Mouse (Mus musculus): ENCODE measurements around the gene Lrrc46. TPM values are rescaled to one million over a fixed set of nuclear protein-coding genes. Genes with fewer than 3 reads are reported as not detected.
A peak's percentile ranks its signal among the peaks of the same experiment; 100 is the strongest.

Gene Lrrc46
- polyA plus RNA-seq, 1 experiment, result not detected

- 40% methylated on average over 3 of the region's 3 CpGs for WGBS
- Histone ChIP-seq H3K36me3 (ENCODE audit: control insufficient read depth, insufficient read depth, low read length) (no peaks in the 10 kb centered on the region), H3K27me3 (ENCODE audit: control insufficient read depth, insufficient read depth, low read length) (no peaks in the 10 kb centered on the region), H3K4me3 (ENCODE audit: extremely low read depth, insufficient read depth, insufficient read length) (no peak overlapping the region), H3K4me1 (ENCODE audit: control insufficient read depth, insufficient read depth, insufficient read length) (peaks cover 15% of the 10 kb centered on the region; the same call in 1 of the 2 replicates), H3K27ac (ENCODE audit: insufficient read depth, low read length) (peak overlapping the region; percentile 37; the same call in 1 of the 2 replicates)
- TF ChIP-seq CTCF (IDR thresholded peaks at IDR 0.05; ENCODE audit: extremely low read depth, insufficient read depth, insufficient read length, insufficient replicate concordance) (no peak), POLR2A (IDR thresholded peaks at IDR 0.05; ENCODE audit: low read depth, low read length) (no peak)
- DNase-seq (ENCODE audit: low read depth in 1 of 2, low spot score in 2 of 2), result no peak
Observed at GRCm38 (mm10) chr11:96986463-96986862, 54.7 kb downstream of the Lrrc46 start.

GRCm38 (mm10) chr11:96984903-96985302, 56.3 kb downstream of the Lrrc46 start:
- no peak overlapping the region for H3K4me3 ChIP-seq (ENCODE audit: extremely low read depth, insufficient read depth, insufficient read length)
- no peaks in the 10 kb centered on the region for H3K36me3 ChIP-seq (ENCODE audit: control insufficient read depth, insufficient read depth, low read length)
- WGBS, result 76% methylated on average over 4 of the region's 4 CpGs
- H3K4me1 ChIP-seq (ENCODE audit: control insufficient read depth, insufficient read depth, insufficient read length), result peaks cover 15% of the 10 kb centered on the region; the same call in 1 of the 2 replicates
- H3K27ac ChIP-seq (ENCODE audit: insufficient read depth, low read length), result no peak overlapping the region
- H3K27me3 ChIP-seq (ENCODE audit: control insufficient read depth, insufficient read depth, low read length), result no peaks in the 10 kb centered on the region
- no peak for DNase-seq (ENCODE audit: low read depth in 1 of 2, low spot score in 2 of 2)
- TF ChIP-seq POLR2A (IDR thresholded peaks at IDR 0.05; ENCODE audit: low read depth, low read length), result no peak
- TF ChIP-seq CTCF (IDR thresholded peaks at IDR 0.05; ENCODE audit: extremely low read depth, insufficient read depth, insufficient read length, insufficient replicate concordance), result no peak

Other genes starting within 250 kb of the Lrrc46 start
- gene Nfe2l1, start 211.4 kb downstream of the Lrrc46 start, polyA plus RNA-seq (2012; rRNA removed), result 63.0 and 76.9 TPM in 2 replicates
- 7.6 and 10.6 TPM in 2 replicates for gene Copz2, start 191.5 kb downstream of the Lrrc46 start, polyA plus RNA-seq (2012; rRNA removed)
- gene Cdk5rap3, start 124.9 kb downstream of the Lrrc46 start, polyA plus RNA-seq (2012; rRNA removed), result 31.7 and 36.0 TPM in 2 replicates
- 1.8 and 2.2 TPM in 2 replicates for gene Prr15l, start 113.3 kb downstream of the Lrrc46 start, polyA plus RNA-seq (2012; rRNA removed)
- gene Pnpo, start 97.4 kb downstream of the Lrrc46 start, polyA plus RNA-seq (2012; rRNA removed), result 33.2 and 57.0 TPM in 2 replicates
- 23.9 and 29.1 TPM in 2 replicates for gene Sp2, start 58.4 kb downstream of the Lrrc46 start, polyA plus RNA-seq (2012; rRNA removed)
- gene Sp6, start 28.0 kb downstream of the Lrrc46 start, polyA plus RNA-seq (2012; rRNA removed), result 0.57 and 0.82 TPM in 2 replicates
- 10.0 and 12.3 TPM in 2 replicates for gene Scrn2, start 11.5 kb downstream of the Lrrc46 start, polyA plus RNA-seq (2012; rRNA removed)
- gene Mrpl10, start 153 bp upstream of the Lrrc46 start, polyA plus RNA-seq (2012; rRNA removed), result 57.6 and 58.1 TPM in 2 replicates
- gene Osbpl7, start 9.2 kb upstream of the Lrrc46 start, polyA plus RNA-seq (2012; rRNA removed), result 19.1 and 23.4 TPM in 2 replicates
- 10.9 and 14.4 TPM in 2 replicates for gene Tbx21, start 73.9 kb upstream of the Lrrc46 start, polyA plus RNA-seq (2012; rRNA removed)
- gene Tbkbp1, start 110.1 kb upstream of the Lrrc46 start, polyA plus RNA-seq (2012; rRNA removed), result 16.3 and 20.0 TPM in 2 replicates
- 20.8 and 22.8 TPM in 2 replicates for gene Kpnb1, start 146.5 kb upstream of the Lrrc46 start, polyA plus RNA-seq (2012; rRNA removed)
- gene Npepps, start 239.2 kb upstream of the Lrrc46 start, polyA plus RNA-seq (2012; rRNA removed), result 11.2 and 11.7 TPM in 2 replicates

All from spleen, adult 2 months (tissue).